Mouse (Mus musculus) forebrain, embryonic 14.5 days (tissue): ENCODE results near the gene Plxna1. TPM values are rescaled to one million over a fixed set of nuclear protein-coding genes. Genes with fewer than 3 reads are reported as not detected.

ENCODE experiments used
- ATAC-seq: fragments of 200-750 bp; cut with Nextera tagmentation; 2 replicates; pipeline ENCODE4 v1.8.0; 2017; ENCODE audit warnings: mild to moderate bottlenecking, moderate library complexity
- DNase-seq: peaks from one replicate; pipeline ENCODE4 v3.0.0-alpha.2; 2015; ENCODE audit warnings: low spot score
- H3K27ac ChIP-seq: fragments of 300-500 bp; sonication (generic); 2 replicates; pipeline ENCODE4 v1.5.1; 2014; ENCODE audit warnings: low read depth, mild to moderate bottlenecking, control low read depth, low read length, moderate library complexity
- H3K27me3 ChIP-seq: fragments of 300-500 bp; sonication (generic); replicated peaks from 2 replicates; pipeline ENCODE4 v1.6.1; 2014; ENCODE audit warnings: low read length, control low read depth, mixed read lengths; ENCODE audit not compliant: control insufficient read depth, insufficient read depth
- H3K36me3 ChIP-seq: fragments of 300-500 bp; sonication (generic); 2 replicates; pipeline ENCODE4 v1.6.1; 2014; ENCODE audit warnings: low read length, control low read depth; ENCODE audit not compliant: control insufficient read depth, insufficient read depth
- H3K4me1 ChIP-seq: fragments of 300-500 bp; sonication (generic); 2 replicates; pipeline ENCODE4 v1.6.1; 2014; ENCODE audit warnings: antibody characterized with exemption, low read length, control low read depth; ENCODE audit not compliant: control insufficient read depth, insufficient read depth
- H3K4me2 ChIP-seq: fragments of 300-500 bp; sonication (generic); 2 replicates; pipeline ENCODE4 v1.6.1; 2014; ENCODE audit warnings: mild to moderate bottlenecking, control low read depth, low read length
- H3K4me3 ChIP-seq: fragments of 300-500 bp; sonication (generic); 2 replicates; pipeline ENCODE4 v1.5.1; 2014; ENCODE audit warnings: low read depth, low read length, control low read depth
- H3K9ac ChIP-seq: fragments of 300-500 bp; sonication (generic); 2 replicates; pipeline ENCODE4 v1.6.1; 2014; ENCODE audit warnings: mild to moderate bottlenecking, low read length, control low read depth, moderate library complexity
- H3K9me3 ChIP-seq: fragments of 300-500 bp; sonication (generic); replicated peaks from 2 replicates; pipeline ENCODE4 v1.6.1; 2016; ENCODE audit warnings: low read length, control low read depth, mixed read lengths; ENCODE audit not compliant: control insufficient read depth
- WGBS: fragments of 180-500 bp; shearing (Covaris S2); extraction: QIAGEN DNeasy Blood & Tissue Kit; methylation state at CpG from one replicate; pipeline ENCODE4 v1.1.7; 2014; 5-methylcytosine and 5-hydroxymethylcytosine counted together
- polyA plus RNA-seq: library from polyadenylated mRNA; unstranded; fragments of >200 nt; fragmentation: Nextera tagmentation; extraction: Ambion mirVana; gene quantifications from 2 replicates; pipeline ENCODE4 v1.2.1, GENCODE M21; 2014

The Plxna1 gene
- polyA plus RNA-seq, 1 experiment from 2014 or later = 26.8 TPM

DNA sequence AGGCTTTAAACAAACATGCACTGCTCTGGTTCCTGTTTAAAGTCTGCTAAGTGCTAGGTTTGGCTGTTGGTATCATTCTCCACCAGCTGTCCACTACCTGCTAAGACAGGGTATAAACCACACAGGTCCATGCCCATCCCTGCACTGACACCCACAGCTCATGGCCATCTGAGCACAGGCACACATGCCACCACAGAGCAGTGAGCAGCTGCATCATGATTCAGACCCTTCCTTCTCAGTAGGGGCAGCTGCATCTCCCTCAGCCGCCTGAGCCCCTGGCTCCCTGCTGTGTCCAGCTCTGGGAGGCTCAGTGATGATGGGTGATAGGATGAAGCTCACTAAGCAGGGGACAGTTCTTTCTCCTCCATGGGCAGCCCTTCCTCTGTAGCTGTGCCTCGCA lies 15.8 kb upstream of the Plxna1 start:
- 70% methylated on average over 2 of the region's 2 CpGs for WGBS
- Histone ChIP-seq H3K27me3 (no peaks in the 10 kb centered on the region), H3K4me3 (no peak overlapping the region), H3K4me2 (no peak overlapping the region), H3K9me3 (no peaks in the 10 kb centered on the region), H3K27ac (no peak overlapping the region), H3K9ac (no peak overlapping the region), H3K36me3 (no peaks in the 10 kb centered on the region), H3K4me1 (no peaks in the 10 kb centered on the region)
- no peak for ATAC-seq
- DNase-seq = no peak

DNA sequence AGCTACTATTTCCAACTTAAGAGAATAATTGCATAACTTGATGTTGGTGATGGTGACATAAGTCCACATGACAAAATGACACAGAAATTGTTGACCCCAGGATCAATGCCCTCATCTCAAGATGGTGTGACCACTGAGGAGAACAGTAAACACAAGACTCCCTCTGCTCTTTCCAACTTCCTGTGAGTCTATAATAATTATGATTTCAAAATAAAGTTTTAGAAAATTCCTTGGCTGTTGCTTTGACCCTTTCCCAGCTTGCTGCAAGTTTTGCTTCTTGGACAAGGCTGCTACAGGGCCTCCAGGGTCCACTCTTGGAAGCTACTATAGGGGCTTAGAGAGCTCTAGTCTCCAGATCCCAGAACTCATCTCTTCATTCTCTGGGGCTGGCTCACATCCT lies 6.4 kb upstream of the Plxna1 start:
- Histone ChIP-seq H3K9ac (no peak overlapping the region), H3K4me1 (no peaks in the 10 kb centered on the region), H3K4me2 (no peak overlapping the region), H3K4me3 (no peak overlapping the region), H3K27ac (no peak overlapping the region), H3K36me3 (no peaks in the 10 kb centered on the region), H3K27me3 (no peaks in the 10 kb centered on the region), H3K9me3 (no peaks in the 10 kb centered on the region)
- DNase-seq (no peak), ATAC-seq (no peak)

DNA sequence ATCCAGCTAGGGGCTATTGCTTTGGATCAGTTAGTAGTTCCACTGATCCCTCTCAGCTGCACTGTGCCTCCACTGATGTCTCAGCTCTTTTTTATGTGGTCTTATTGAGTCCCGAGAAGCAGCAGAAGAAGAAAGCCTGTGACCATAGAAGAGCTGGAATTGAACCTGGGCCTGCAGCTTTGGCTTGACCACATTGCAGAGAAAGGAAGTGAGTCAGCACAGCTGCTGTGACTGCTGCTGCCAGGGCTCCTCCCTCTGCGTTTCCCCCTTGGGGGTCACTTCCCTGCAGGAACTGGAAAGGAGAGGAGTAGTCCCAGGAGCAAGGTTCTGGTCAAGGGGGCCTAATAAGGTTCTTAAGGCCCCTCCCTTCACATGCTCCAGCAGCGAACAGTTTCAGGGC lies 1.9 kb upstream of the Plxna1 start:
- H3K4me3 ChIP-seq = no peak overlapping the region
- DNase-seq (no peak), ATAC-seq (no peak)
- no peaks in the 10 kb centered on the region for H3K36me3 ChIP-seq
- peaks cover 18% of the 10 kb centered on the region for H3K4me1 ChIP-seq
- WGBS = 75% methylated on average over 3 of the region's 3 CpGs
- no peaks in the 10 kb centered on the region for H3K9me3 ChIP-seq
- H3K4me2 ChIP-seq = no peak overlapping the region
- H3K27ac ChIP-seq = no peak overlapping the region
- no peaks in the 10 kb centered on the region for H3K27me3 ChIP-seq
- no peak overlapping the region for H3K9ac ChIP-seq

DNA sequence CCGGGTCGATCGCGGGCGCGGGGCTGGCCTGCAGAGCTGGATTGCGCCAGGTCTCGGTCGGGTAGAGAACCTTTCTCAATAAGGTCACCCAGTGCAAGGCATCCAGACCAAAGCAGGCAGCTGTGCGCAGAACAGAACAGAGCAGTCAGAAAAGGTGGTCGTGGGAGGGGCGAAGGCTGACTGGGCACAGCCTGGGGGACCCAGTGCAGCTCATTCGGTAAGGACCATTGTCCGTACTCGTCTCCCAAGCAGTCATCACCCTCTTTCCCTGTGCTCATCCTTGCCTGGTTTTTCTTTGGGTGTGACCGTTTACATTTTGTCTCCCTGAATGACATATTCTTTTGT lies 659 bp upstream of the Plxna1 start:
- peak overlapping the region; percentile 97 for H3K4me3 ChIP-seq
- no peaks in the 10 kb centered on the region for H3K27me3 ChIP-seq
- H3K4me2 ChIP-seq = peak overlapping the region; percentile 87
- 6% methylated on average over 16 of the region's 16 CpGs for WGBS
- DNase-seq (no peak), ATAC-seq (peak; percentile 21)
- H3K9ac ChIP-seq = peak overlapping the region; percentile 76
- no peaks in the 10 kb centered on the region for H3K9me3 ChIP-seq
- H3K27ac ChIP-seq = peak overlapping the region; percentile 44; the same call in 1 of the 2 replicates
- no peaks in the 10 kb centered on the region for H3K36me3 ChIP-seq
- H3K4me1 ChIP-seq = peaks cover 24% of the 10 kb centered on the region

DNA sequence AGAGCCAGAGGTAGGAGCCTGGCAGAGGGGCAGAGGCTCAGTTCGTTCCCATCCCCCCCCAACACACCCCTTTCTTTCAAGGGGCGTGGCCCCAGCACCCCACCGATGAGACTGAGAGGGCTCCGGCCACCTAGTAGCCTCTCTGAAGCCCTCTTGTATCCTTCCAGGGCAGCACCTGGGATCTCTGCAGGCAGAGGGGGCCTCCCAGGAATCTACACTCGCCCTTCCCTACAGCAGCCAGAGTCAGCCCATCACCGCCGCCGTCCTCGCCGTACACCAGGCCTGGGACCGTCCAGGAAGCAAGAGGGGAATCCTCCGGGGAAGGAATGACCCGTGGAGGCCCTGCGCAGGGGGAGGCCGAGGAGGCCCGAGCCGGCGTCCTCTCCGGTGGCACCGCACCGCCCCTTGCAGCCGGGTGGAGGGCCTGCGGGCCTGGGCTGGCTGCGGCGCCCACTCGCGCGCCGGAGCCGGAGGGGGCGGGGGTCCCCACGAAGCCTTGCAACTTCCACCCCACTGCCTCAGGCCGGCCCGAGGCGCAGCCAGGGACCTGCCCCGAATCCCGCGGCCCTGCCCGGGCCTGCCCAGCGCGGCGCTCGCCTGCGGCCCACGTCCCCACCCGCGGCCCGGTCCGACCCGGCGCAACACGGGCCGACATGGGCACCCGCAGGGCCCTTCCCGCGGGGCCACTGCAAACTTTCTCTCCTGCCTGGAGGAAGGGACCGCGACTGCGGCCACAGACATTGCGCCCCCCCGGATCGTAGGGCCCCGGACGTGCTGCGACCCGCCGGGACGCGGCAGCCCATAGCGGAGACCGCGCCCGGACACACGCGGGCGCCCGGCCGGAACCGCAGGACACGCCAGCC lies 771 bp downstream of the Plxna1 start:
- peaks cover 24% of the 10 kb centered on the region for H3K4me1 ChIP-seq
- peak; percentile 49 for DNase-seq

DNA sequence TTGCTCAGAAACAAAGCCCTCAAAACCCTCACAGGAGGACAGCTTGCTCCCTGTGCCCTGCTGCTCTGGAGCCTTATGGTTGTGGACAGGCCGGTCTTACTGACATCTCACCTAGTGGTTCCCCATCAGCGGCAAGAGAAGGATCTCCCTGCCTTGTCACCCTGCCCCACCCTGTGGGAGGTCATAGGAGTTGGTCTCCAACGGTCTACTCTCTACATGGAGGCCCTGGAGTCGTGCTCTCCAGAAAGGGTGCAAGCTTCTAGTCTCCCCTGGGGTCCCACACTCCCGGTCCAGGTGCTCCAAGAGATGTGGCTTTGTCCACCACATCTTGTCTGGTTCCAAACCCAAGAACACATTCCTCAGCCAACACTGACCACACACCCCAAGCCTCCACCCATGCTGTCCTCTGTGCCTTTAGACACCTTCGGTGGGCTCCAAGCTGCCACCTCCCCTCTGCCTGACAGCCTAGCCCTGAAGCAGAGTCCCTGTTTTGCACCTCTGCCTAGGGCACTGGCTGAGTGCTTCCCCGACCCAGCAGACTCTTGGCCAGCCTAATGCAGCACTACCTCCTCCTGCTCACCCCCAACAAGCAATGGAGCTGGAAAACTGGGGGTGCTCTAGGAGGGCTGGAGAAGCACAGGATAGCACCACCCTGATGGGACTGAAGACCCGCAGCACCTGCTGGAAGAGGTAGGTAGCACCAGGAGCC lies 1.6 kb downstream of the Plxna1 start:
- Histone ChIP-seq H3K27me3 (no peaks in the 10 kb centered on the region), H3K27ac (peak overlapping the region; percentile 79; the same call in 1 of the 2 replicates), H3K4me3 (peak overlapping the region; percentile 97), H3K4me2 (peak overlapping the region; percentile 87), H3K9ac (peak overlapping the region; percentile 98), H3K36me3 (peaks cover 16% of the 10 kb centered on the region), H3K9me3 (no peaks in the 10 kb centered on the region), H3K4me1 (peaks cover 25% of the 10 kb centered on the region)
- no peak for DNase-seq
- WGBS = 57% methylated on average over 8 of the region's 8 CpGs
- no peak for ATAC-seq

More for the DNA sequence above, 771 bp downstream of the Plxna1 start:
- peak; percentile 38 for ATAC-seq
- WGBS = 0% methylated on average over 65 of the region's 80 CpGs
- Histone ChIP-seq H3K27me3 (no peaks in the 10 kb centered on the region), H3K4me3 (peak overlapping the region; percentile 97), H3K9ac (peak overlapping the region; percentile 98), H3K4me2 (peak overlapping the region; percentile 87), H3K27ac (peak overlapping the region; percentile 79), H3K36me3 (peaks cover 9% of the 10 kb centered on the region), H3K9me3 (no peaks in the 10 kb centered on the region)

DNA sequence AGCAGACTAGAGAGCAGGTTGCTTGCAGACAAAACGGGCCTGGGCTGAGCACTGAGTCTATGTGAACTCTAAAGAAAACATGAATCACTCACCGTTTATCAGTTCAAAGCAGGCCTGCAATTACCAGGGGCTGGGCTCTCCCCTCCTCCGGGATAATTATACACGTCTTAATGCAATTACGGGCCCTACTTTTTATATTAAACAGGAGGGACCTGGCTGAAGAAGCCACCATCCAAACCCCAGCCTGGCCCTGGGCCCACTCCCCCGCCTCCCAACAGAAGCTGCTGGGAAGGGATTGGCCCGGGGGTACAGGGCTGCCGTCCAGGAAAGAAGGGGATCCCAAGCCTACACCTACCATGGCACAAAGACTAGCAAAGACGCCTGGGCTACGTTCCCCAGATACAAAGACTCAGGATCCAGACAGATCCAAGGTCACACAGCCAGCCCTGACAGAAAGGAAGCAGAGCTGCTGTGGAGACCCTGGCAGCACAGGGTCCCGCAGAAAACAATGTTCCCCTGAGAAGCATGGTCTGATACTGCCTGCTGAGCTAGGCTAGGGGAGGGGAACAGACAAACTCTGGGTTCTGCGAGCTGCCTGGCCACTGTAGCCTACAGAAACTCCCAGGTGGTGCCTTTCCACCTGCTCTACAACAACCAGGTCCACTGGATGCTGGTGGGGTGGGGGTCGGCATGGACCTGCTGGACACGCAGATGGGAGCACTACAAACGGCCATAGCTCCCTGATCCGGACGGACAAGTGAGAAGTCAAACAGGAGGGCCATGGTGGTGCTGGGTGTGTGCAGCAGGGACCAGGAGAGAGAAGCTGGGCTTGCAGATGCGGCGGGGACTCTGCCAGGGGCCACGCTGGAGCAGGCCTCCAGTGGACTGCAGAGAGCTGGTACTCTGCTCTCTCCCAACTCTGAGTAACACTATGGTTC lies 2.4 kb downstream of the Plxna1 start:
- H3K27ac ChIP-seq = peak overlapping the region; percentile 72
- 32% methylated on average over 20 of the region's 20 CpGs for WGBS

DNA sequence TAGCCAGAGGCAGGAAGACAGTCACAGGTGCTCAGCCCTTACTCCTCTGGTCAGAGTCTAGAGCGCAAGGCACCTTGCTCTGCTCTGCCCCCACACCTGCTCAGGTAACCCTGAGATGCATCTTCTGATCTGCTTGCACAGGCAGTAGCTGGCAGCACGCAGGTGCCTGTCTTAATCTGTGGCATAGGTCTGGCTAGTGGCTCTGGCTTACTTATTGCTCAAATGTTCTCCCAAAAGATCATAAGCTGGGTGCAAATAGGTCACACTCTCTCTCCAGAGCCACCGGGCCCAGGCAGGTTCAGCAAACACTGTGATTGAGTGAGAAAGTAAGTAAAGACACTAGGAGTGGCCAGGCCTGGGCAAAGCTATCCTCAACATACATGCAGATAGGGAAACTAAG lies 3.2 kb downstream of the Plxna1 start:
- 83% methylated on average over 3 of the region's 3 CpGs for WGBS
- ATAC-seq = no peak
- Histone ChIP-seq H3K4me2 (peak overlapping the region; percentile 87), H3K27ac (peak overlapping the region; percentile 72; the same call in 1 of the 2 replicates), H3K4me1 (peaks cover 31% of the 10 kb centered on the region), H3K4me3 (0 out of 2 replicates have a peak overlapping the region, but pooled peaks have one; percentile 97), H3K36me3 (peaks cover 31% of the 10 kb centered on the region), H3K27me3 (no peaks in the 10 kb centered on the region), H3K9me3 (no peaks in the 10 kb centered on the region), H3K9ac (peak overlapping the region; percentile 98; the same call in 1 of the 2 replicates)
- no peak for DNase-seq

More for the DNA sequence above, 2.4 kb downstream of the Plxna1 start:
- H3K36me3 ChIP-seq = peaks cover 23% of the 10 kb centered on the region
- no peaks in the 10 kb centered on the region for H3K27me3 ChIP-seq
- H3K9ac ChIP-seq = peak overlapping the region; percentile 98
- DNase-seq (peak; percentile 74), ATAC-seq (peak; percentile 5; the same call in 1 of the 2 replicates)
- H3K4me1 ChIP-seq = peaks cover 29% of the 10 kb centered on the region
- peak overlapping the region; percentile 97 for H3K4me3 ChIP-seq
- peak overlapping the region; percentile 87 for H3K4me2 ChIP-seq
- no peaks in the 10 kb centered on the region for H3K9me3 ChIP-seq
